Mouse (Mus musculus) small intestine, adult 2 months (tissue): Measurements from ENCODE around the gene Rcsd1. TPM values are rescaled to one million over a fixed set of nuclear protein-coding genes. Genes with fewer than 3 reads are reported as not detected.

ENCODE experiments used
- H3K27ac ChIP-seq: fragments of 200-500 bp; 2 replicates; pipeline ENCODE4 v1.5.1; 2012; ENCODE audit warnings: low read depth, low read length, control low read depth, inconsistent platforms; ENCODE audit not compliant: insufficient read depth
- H3K27me3 ChIP-seq: fragments of 200-500 bp; 2 replicates; pipeline ENCODE4 v1.6.1; 2012; ENCODE audit warnings: mild to moderate bottlenecking, moderate library complexity, low read length, inconsistent platforms; ENCODE audit not compliant: control insufficient read depth, insufficient read depth
- H3K36me3 ChIP-seq: fragments of 200-500 bp; 2 replicates; pipeline ENCODE4 v1.6.1; 2012; ENCODE audit warnings: mild to moderate bottlenecking, low read length, control low read depth, inconsistent platforms; ENCODE audit not compliant: control insufficient read depth, insufficient read depth
- H3K4me1 ChIP-seq: fragments of 200-500 bp; 2 replicates; pipeline ENCODE4 v1.6.1; 2012; ENCODE audit warnings: low read length, inconsistent platforms, mixed read lengths; ENCODE audit not compliant: control insufficient read depth, insufficient read depth, insufficient read length
- H3K4me3 ChIP-seq: fragments of 200-500 bp; 2 replicates; pipeline ENCODE4 v1.5.1; 2012; ENCODE audit warnings: low read depth, mild to moderate bottlenecking, control low read depth, inconsistent platforms, low read length, moderate library complexity
- CTCF ChIP-seq: fragments of 200-500 bp; IDR thresholded peaks from 2 replicates; pipeline ENCODE4 v1.5.1; 2012; ENCODE audit warnings: low read depth, mild to moderate bottlenecking, control low read depth, inconsistent platforms, low read length, moderate library complexity, mixed read lengths; ENCODE audit not compliant: insufficient replicate concordance, insufficient read length; ENCODE audit errors: extremely low read depth
- POLR2A ChIP-seq: fragments of 200-500 bp; IDR thresholded peaks from 2 replicates; pipeline ENCODE4 v1.6.1; 2012; ENCODE audit warnings: low read depth, mild to moderate bottlenecking, control low read depth, inconsistent platforms, low read length, moderate library complexity
- WGBS: fragments of 180-500 bp; shearing (Covaris S2); methylation state at CpG from one replicate; pipeline ENCODE4 v1.1.7; 2018; 5-methylcytosine and 5-hydroxymethylcytosine counted together
- polyA plus RNA-seq: library from polyadenylated mRNA; depleted of rRNA; stranded (reverse); fragments of >200 nt; gene quantifications from 2 replicates; pipeline ENCODE4 v1.2.3, GENCODE M21; 2012

Rcsd1 gene
- polyA plus RNA-seq, 1 experiment, result 9.2 TPM

- H3K4me1 ChIP-seq, result peaks cover 10% of the 10 kb centered on the region; the same call in 1 of the 2 replicates
- no peaks in the 10 kb centered on the region for H3K27me3 ChIP-seq
- H3K4me3 ChIP-seq, result no peak overlapping the region
- WGBS, result 68% methylated on average over 5 of the region's 5 CpGs
- H3K36me3 ChIP-seq, result peaks cover 4% of the 10 kb centered on the region; the same call in 1 of the 2 replicates
- no peak overlapping the region for H3K27ac ChIP-seq
- no peak for TF ChIP-seq CTCF
- no peak for TF ChIP-seq POLR2A
Measured at GRCm38 (mm10) chr1:165612714-165613113, 96.8 kb downstream of the Rcsd1 start.

- TF ChIP-seq CTCF, result no peak
- TF ChIP-seq POLR2A, result no peak
- 72% methylated on average over 9 of the region's 9 CpGs for WGBS
- H3K4me3 ChIP-seq, result no peak overlapping the region
- no peak overlapping the region for H3K27ac ChIP-seq
- H3K4me1 ChIP-seq, result peaks cover 6% of the 10 kb centered on the region; the same call in 1 of the 2 replicates
- H3K27me3 ChIP-seq, result no peaks in the 10 kb centered on the region
- H3K36me3 ChIP-seq, result peaks cover 8% of the 10 kb centered on the region; the same call in 1 of the 2 replicates
Measured at GRCm38 (mm10) chr1:165610321-165610999, 99.1 kb downstream of the Rcsd1 start.

GRCm38 (mm10) chr1:165609495-165610320 is 99.8 kb downstream of the Rcsd1 start:
- 48% methylated on average over 7 of the region's 7 CpGs for WGBS
- Histone ChIP-seq H3K27ac (no peak overlapping the region), H3K4me3 (no peak overlapping the region), H3K36me3 (peaks cover 7% of the 10 kb centered on the region), H3K4me1 (peaks cover 6% of the 10 kb centered on the region; the same call in 1 of the 2 replicates), H3K27me3 (no peaks in the 10 kb centered on the region)
- no peak for TF ChIP-seq POLR2A
- TF ChIP-seq CTCF, result no peak

- TF ChIP-seq POLR2A (no peak), CTCF (no peak)
Measured at GRCm38 (mm10) chr1:165608904-165609303, 100.7 kb downstream of the Rcsd1 start.

GRCm38 (mm10) chr1:165605774-165606173 is 103.8 kb downstream of the Rcsd1 start:
- Histone ChIP-seq H3K36me3 (peaks cover 17% of the 10 kb centered on the region), H3K27me3 (no peaks in the 10 kb centered on the region), H3K27ac (no peak overlapping the region), H3K4me1 (peaks cover 6% of the 10 kb centered on the region; the same call in 1 of the 2 replicates), H3K4me3 (no peak overlapping the region)
- TF ChIP-seq CTCF, result no peak
- WGBS, result 86% methylated on average over 6 of the region's 6 CpGs

More at GRCm38 (mm10) chr1:165608904-165609303, 100.7 kb downstream of the Rcsd1 start:
- Histone ChIP-seq H3K36me3 (peaks cover 10% of the 10 kb centered on the region), H3K27me3 (no peaks in the 10 kb centered on the region), H3K4me3 (no peak overlapping the region), H3K27ac (no peak overlapping the region), H3K4me1 (peaks cover 6% of the 10 kb centered on the region; the same call in 1 of the 2 replicates)
- 53% methylated on average over 4 of the region's 4 CpGs for WGBS

- Histone ChIP-seq H3K27ac (no peak overlapping the region), H3K27me3 (no peaks in the 10 kb centered on the region), H3K36me3 (peaks cover 18% of the 10 kb centered on the region), H3K4me3 (no peak overlapping the region), H3K4me1 (peaks cover 6% of the 10 kb centered on the region; the same call in 1 of the 2 replicates)
- TF ChIP-seq POLR2A, result no peak
- TF ChIP-seq CTCF, result no peak
- 96% methylated on average over 3 of the region's 3 CpGs for WGBS
Measured at GRCm38 (mm10) chr1:165605108-165605507, 104.4 kb downstream of the Rcsd1 start.

GRCm38 (mm10) chr1:165604203-165604602 is 105.4 kb downstream of the Rcsd1 start:
- TF ChIP-seq POLR2A (no peak), CTCF (no peak)
- 81% methylated on average over 8 of the region's 8 CpGs for WGBS
- Histone ChIP-seq H3K27me3 (no peaks in the 10 kb centered on the region), H3K27ac (no peak overlapping the region), H3K4me1 (peaks cover 3% of the 10 kb centered on the region; the same call in 1 of the 2 replicates), H3K36me3 (peaks cover 18% of the 10 kb centered on the region), H3K4me3 (no peak overlapping the region)
